Mouse (Mus musculus) cerebellum, adult 9-10 months (tissue): ENCODE measurements at regions not wholly inside any gene's neighbourhood (a gene's known extent, or its start where the extent isn't known, plus 50 kb on each side); places are given as distances from the start of the nearest gene placed in this dataset.
A peak's percentile ranks its signal among the peaks of the same experiment; 100 is the strongest.

Experiments used
- DNase-seq: peaks from one replicate; pipeline ENCODE4 v3.0.0; 2022

DNA sequence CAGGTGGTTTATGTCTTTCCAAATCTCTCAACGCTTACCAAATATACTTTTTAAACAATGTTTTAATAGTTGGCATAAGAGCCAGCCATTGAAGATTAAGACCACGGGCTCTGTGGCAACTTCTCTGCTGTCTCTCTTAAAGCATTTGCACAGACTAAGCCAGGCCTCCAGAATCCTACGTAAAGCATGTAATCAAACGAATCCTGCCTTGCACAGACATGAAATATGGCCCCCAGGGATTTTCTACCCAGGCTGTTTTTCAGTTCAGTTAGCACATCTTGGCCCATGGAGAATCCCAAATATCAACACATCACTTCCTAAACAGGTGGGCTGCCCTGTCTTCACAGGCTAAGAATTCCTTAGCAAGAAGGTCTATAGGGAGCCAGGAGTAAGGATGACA, 108.9 kb upstream of the Map1b start:
- DNase-seq: no peak

DNA sequence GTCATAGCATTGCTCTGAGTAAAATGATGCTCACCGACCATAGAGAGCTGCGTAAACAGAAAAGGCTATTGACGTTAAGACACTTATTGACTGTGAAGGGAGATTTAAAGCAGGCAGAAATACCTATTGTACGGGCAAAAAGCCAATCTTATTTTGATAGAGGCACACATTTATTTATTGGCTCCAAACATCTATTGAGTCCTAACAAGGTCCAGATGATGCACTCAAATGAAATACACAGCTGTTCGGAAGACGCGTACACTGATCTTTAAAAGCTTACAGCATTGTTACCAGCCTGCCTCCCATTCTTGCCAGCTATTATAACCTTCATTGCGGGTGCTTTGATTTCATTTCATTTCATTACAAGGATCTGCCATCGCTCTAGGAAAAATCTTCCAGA, 102.0 kb upstream of the Map1b start:
- DNase-seq: no peak

DNA sequence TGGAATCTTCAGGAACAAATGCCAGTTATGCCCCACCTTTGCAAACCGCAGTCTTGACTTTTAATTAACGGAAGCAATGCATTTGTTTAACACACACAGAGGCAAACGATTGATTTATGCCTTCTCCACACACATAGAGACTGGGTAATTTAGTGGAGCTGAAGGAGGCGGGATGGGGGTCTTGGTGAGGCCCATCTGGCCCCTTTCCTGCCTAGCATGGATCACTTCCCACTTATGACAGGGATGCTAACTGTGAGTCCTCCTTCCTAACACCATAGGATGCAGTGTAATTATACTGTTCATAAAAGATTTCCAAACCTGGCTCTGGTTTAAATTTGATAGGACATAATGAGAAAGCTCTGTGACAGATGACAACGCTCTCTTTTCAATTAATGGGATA, 101.1 kb upstream of the Map1b start:
- no peak for DNase-seq

DNA sequence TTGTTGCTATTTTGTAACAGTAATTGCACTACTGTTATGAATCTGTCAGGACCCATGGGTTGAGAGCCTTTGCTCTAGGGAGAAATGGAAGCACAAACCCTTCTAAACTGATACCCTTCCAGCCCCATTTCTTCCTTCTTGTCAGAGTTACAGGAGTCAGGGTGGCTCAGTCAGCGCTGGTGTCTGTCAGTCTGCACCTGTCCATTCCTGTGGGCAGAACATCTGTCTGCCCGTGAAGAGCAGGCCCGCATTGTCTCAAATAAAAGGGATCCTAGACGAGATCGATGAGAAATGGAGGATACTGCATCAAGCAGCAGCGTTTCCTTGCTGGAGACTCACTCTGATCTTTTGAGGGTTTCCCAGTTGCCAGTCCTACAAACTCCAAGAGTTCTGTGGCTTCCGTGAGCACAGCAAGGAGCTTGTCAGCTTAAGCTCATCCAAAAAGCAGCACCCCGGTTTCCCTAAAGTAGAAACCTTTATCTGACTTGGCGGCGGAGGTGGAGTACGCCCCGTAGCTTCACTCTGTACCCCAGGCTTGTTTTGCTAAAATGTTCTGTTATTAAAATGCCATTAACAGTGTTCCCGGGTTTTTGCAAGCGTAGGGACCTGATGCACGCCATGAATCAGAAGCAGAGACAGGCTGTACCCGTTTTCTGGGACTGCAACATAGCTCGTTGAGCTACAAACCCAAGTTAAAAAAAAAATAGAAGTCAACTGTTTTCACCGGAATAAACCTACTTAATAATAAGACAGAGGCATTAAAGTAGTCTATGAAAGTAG, 95.6 kb upstream of the Map1b start:
- no peak for DNase-seq

DNA sequence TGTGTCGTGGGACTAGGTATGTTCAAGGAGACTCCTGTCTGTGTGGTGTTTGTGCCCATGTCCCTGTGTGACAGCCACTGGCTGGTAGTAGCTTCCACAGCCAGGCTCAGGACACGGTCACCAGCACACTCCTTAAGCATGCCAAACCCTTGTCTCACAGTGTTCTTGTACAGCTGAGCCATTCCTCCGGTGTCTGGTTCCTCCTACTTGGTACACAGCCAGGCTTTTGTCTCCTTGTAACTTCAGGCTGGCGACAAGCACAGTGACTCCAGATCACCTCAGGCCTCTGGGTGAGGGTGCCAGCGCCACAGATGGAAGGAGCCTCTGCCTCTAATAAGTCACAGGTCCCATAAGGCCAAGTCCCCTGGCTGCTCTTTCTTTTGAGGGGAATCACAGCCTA, 94.2 kb upstream of the Map1b start:
- no peak for DNase-seq

DNA sequence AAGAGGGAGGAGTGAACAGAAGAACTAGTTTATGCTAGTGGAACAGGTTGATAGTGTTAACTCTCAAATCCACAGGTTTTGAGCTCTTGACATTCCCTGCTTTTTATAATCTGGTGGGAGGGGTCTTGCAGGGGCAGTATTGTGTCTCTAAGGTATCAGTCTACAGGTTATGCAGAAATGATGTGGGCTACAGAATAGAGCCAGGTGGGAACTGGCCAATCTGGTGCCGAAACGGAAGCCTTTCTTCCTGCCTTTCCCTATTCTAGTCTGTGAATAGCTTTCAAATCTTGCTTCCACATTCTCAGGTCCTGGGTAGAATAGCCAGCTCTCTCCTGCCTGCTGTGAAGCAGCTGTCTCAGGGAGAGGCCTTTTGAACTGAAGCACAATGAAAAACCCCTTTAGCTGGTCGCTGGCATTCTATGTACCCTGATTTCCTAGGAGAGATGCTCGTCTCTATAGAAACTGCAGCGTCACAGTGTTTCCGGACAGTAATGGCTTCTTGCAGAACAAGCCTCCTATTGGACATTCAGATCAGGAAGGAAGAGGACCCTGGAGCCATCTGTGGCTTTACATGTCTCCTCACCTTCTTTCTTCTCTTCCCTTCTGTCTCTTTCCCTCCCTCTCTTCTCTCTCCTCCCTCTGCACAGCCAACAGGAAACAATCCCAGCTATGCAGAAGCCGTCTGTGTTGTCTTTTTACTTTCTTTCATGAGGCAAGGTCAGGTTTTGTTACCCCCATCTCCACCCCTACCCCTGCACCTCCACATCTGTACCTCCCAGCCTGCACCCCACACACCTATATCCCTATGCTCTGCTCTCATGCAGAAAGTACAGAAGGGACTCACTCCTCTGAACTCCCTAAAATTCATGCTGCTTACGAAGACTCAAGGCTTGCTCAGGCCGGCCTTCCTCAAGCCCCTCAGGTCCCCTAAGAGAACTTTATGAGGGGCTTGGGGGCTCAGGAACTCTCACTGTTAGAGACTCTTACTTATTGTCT, 93.1 kb upstream of the Map1b start:
- no peak for DNase-seq

DNA sequence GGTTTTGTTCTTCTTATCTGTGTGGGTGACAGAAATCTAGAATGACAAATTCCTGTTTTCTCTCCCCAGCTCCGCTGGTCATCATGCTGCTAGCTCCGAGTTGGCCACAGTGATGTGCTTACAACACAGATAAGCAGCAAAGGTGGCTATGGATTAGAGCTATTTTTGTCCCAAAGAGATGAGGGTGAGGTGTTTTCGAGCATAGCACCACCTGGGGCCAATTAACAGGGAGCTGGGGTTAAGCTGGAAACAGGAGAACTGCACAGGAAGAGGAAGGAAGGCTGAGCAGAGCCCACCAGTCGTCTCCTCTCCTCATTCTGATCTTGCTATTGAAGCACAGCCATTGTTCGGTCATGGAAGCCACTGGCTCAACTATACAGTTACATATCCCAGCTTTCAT, 92.3 kb upstream of the Map1b start:
- DNase-seq: no peak

DNA sequence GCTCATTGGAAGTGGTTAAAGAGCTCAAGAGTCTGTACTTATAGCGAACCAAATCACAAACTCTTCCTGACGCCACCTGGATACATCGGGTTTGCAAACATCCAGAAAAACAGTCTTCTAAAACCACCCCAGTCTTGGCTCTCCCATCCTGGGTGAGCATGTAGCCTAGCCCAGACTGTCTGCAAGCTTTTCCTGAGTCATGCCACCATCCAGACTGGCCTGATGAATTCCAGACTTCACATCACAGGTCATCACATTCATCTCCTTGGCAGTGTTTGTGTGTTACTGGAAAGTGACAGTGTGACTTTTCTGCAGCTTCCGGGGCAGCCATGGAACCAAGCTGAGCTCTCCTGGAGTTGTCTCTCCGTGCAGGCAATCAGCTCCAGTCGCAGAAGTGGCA, 90.9 kb upstream of the Map1b start:
- DNase-seq: no peak

DNA sequence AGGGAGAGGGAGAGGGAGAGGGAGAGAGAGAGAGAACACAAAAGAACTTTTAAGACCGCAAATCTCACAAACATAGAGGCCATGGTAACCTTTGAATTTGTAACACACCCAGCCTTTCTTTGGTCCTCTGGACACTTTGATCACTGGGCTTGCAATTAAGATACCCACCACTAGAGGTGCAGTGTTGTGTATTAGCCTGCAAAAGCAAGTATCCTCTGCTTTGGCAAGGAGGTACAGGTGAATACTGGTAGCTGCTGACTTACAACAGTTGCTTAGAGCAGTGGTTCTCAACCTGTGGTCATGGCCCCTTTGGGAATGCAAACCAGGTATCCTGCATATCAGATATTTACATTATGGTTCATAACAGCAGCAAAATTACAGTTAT, 90.3 kb upstream of the Map1b start:
- DNase-seq: peak; percentile 41

DNA sequence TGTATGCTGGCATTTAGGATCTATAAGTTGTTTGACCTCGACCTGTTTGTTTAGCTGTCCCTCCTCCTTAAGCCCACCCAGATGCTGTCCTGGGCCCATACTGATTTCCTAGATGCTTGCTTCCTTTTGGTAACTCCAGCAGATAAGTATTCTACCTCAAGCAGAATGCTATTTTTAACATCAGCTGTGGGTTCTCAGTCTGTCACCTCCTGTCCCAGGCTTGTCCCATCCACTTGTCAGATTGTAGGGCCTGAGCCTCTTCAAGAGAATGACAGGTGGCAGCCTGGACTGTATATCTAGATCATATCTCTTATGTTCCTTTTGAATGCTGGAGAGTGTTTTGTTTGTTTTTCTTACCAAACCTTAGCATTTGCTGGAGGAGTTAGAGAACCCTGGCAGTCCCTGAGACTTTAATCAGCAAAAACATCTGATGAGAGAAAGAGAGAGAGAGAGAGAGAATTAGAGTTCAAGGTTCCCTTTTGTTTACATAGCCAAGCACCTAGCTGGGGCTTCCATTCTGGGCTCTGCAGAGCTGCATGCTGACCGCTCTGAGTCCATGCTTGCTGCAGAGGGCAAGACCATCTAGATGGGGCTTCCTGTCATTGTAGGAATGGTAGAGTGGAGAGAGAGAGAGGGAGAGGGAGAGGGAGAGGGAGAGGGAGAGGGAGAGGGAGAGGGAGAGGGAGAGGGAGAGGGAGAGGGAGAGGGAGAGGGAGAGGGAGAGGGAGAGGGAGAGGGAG, 89.7 kb upstream of the Map1b start:
- DNase-seq: no peak

DNA sequence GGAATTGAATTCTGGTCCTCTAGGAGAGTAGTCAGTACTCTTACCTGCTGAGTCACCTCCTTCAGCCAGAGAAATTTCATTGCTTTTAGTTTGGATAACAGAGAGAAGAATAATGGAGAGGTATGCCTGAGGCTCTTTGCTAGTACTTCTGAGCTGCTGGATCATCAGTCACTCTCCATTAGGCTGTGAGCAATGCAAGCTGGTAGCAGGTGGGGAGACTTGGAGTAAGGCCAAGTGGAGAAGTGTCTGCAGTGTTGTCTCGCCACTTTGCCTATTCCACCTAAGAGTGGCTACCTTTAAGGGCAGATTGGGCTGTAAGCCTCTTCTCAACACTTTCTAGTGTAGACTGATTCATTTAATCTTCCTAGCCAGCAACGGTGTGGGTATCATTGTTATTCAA, 81.6 kb upstream of the Map1b start:
- peak; percentile 56 for DNase-seq

DNA sequence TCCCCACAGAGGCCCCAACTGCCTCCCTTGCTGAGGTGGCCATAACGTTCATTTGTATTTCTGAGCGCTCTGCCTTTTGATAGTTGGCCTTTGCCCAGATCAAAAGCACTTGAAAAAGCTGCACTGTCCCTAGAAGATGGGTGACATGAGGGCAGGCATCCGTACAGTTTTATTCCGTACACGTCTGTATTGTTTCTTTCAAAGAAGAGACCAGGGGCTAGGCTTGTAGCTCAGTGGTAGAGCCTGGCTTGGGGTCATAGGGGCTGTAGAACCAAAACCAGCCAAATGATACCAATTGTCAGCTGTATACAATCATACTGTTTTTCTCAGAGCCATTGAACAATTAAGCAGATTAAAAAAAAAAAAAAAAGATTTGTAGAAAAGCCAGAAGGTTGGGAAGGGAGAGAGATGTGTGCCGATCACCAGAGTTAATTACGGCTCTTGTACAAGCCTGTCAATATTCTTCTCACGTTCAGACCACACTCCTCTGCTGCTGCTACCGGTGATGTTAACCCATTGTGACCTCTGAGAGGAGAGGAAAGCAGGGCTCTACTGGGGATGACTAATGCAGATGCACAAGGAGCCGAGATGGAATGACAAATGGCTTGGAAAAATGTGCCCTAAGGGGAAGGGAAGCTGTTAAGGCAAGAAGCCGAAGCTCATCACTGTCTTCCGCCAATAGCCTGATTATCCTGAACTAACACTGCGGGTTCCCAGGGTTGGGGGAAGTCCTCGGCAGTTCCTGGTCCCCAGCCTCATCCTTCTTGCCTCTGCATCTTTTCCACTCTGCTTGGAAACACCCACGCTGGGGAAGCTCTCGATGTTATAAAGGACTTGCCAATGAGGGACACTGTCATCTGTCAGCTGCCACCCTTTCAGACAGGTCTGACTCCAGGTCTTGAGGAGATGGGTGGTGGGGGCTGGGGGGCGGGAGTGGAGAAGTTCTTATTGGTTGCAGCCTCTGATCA, 77.8 kb upstream of the Map1b start:
- DNase-seq: no peak

DNA sequence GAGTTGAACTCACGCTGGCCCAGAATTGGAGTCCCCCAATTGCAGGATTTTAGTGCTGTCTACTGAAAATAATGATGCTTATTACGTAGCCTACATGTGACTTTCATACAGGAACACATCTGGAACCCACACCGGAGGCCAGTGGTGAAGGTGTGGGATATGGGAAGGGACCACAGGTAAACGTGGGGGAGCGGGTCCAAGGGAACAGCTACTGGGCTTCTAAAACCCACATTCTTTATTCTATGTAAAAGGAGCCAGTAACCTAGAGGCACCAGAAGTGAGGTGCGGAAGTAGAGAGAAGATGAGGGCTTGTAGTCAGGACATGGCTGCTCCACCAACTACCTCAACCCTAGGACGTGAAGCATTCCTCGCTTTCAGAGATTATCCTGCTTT, 76.9 kb upstream of the Map1b start:
- no peak for DNase-seq

DNA sequence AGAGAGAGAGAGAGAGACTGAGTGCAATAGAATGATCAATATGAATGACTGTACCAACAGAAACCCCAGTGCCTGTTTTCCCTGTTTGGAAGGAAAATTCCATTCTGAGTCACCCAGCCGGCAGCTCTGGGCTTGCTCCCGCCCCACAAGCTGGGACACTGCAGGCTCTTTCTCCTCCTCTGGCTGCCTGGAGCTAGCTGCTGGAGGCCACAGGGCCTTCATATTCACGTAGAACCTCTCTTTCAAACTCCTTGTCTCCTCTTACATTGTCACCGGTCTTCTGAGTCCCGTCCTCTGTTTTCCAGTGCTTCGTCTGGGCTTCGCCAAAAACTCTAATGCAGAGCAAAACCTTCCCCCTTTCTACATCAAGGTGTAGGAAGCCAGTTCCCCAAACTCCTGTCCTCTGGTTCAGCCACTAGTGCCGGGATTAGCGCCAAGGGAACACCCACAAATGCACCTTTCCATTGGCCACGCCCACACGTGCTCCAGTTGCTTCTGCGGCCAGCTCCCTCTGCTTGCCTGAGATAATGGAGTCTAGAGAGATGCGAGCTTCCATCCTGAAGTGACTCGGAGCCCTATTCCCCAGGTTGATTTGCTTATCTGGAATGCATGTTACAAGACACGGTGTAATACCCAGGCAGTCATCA, 76.4 kb upstream of the Map1b start:
- peak; percentile 37 for DNase-seq

DNA sequence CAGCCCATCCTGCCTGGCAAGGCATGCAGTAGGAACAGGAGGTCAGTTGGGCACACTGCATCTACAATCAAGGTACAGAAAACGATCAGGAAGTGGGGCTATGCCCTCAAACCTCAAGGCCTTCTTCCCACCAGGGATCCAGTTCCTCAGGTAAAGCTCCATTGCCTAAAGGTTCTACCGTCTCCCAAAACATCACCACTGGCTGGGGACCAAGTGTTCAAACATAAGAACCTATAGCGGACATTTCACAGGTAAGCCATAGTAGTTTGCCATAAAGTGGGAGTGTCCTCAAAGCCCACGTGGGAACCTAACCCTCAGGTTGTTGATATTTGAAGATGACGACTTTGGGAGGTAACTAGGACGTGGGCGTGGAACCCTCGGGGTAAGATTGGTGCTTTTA, 72.3 kb upstream of the Map1b start:
- no peak for DNase-seq

DNA sequence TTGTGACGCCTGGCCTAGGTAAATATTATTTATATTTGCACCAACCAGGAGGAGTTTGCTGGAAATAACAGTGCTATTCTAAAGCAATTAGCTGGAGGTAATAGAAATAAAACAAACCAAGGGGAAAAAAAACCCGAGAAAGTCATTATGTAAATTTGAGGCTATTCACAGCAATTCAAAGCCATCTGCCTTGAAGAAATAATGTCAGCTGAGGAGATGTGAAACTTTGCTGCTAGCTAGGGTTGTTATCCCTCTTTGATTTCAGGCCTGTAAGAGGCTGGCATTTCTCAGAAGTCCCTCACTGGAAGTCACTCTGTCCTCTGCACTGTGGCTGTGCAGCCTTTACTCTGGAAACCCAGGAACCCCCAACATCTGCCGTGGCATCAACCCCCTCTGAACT, 67.5 kb upstream of the Map1b start:
- DNase-seq: no peak

DNA sequence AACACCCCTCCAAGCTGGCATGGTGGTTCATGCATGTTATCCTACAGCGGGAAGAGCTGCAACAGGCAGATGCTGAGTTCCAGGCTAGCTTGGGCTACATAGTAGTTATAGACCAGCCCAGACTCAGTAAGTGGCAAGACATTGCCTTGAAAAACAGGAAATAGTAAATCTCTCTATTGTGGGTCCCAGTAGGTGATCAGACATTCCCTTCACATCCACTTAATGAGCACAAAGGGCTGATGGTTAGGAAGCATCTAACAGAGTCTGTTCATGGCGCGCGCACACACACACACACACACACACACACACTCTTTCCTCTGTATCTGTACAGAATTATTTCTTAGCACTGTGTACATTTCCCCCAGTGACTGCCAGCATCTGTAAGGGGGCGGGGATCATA, 64.0 kb upstream of the Map1b start:
- DNase-seq: no peak

DNA sequence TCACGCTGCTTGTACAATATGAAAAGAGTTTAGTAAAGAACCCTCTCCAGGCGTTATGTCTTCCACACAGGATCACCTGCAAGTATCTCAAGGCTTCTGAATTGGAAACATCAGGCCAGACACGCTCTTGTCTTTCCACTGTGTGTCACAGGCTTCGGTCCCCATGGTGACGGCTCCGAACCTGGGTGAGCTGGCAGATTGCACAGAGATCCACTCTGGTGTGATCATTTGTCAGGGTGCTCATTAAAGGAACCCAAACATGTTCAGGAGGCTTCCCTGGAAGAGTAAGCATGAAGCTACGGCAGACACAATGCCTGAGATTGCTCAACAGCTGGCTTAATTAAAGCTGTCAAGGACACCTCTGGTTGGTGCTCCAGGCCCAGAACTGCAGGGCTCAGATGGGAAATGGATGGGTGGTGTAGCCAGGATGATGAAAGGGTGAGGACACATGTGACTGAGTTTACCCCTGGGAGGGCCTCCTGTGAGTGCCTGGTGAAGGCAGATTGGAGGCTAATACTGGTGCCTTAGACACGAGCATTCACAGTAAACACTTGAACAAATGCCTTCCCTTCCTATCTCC, 63.3 kb upstream of the Map1b start:
- no peak for DNase-seq

DNA sequence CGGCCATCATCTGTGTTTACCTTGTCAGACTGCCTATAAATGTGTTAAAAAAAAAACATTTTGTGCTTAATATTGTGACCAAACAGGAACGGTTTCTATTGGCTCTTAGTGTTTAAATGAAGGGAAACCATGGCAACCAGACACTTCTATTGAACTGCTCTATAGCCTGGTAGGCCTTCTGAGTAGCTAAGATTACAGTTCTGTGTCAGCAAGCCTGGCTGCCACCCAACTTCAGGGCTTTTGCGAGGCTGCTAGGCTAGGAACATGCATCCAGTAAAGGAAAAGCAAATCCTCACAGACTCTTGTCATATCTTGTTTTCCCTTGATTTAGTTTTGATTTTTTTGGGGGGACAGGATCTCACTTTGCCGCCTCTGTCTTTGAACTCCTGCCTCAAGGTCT, 61.3 kb upstream of the Map1b start:
- DNase-seq: no peak

DNA sequence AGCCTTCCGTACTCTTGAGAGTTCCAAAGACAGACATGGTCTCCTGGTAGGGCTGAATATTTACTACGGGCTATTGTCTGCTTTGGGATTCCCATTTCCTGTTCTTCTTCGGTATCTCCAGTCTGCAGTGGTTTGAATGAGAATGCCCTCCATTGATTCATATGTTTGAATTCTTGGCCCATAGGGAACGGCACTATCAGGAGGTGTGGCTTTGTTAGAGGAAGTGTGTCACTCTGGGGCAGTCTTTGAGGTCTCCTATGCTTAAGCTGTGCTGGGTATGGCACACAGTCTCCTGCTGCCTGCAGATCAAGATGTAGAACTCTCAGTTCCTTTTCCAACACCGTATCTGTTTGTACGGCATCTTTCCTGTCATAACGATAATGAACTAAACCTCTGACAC, 56.7 kb upstream of the Map1b start:
- DNase-seq: no peak

DNA sequence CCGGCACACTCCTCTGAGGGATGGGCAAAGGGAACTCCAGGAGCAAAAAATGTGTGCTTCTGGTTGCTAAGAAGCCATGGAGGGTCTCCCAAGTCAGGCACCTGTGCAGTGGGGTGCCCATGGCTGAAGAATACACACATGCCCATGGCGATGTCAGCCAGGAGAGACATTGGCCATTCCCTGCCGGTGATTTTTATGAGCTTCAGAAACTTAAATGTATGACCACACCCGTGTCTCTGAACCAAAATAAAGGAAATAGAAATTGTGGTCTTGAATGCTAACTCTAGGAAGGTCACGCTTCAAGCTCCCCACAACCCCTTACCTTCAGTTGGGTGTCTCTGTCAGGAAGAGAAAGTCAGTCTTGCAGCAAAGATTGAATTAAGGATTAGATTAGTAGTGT, 56.0 kb upstream of the Map1b start:
- DNase-seq: no peak
